Mouse (Mus musculus) 3T3-L1 (cell line): Measurements from ENCODE around the gene 2700049A03Rik.

Source experiments
- DNase-seq: peaks from one replicate; pipeline ENCODE4 v3.0.0-alpha.2; 2015; ENCODE audit warnings: low read depth, low spot score

Gene 2700049A03Rik

GRCm38 (mm10) chr12:71264211-71264610 lies 127.6 kb downstream of the 2700049A03Rik start:
- DNase-seq = no peak

- DNase-seq = no peak
These were observed 132.7 kb downstream of the 2700049A03Rik start for GRCm38 (mm10) chr12:71269367-71269766.

- no peak for DNase-seq
These were observed 134.5 kb downstream of the 2700049A03Rik start for GRCm38 (mm10) chr12:71271131-71271530.

- peak; percentile 17 for DNase-seq
These were observed 138.0 kb downstream of the 2700049A03Rik start for GRCm38 (mm10) chr12:71274519-71275237.

GRCm38 (mm10) chr12:71275906-71276595 lies 139.4 kb downstream of the 2700049A03Rik start:
- DNase-seq = no peak

GRCm38 (mm10) chr12:71279521-71280262 lies 143.0 kb downstream of the 2700049A03Rik start:
- DNase-seq = no peak

GRCm38 (mm10) chr12:71281201-71281768 lies 144.6 kb downstream of the 2700049A03Rik start:
- no peak for DNase-seq

GRCm38 (mm10) chr12:71285399-71285798 lies 148.8 kb downstream of the 2700049A03Rik start:
- no peak for DNase-seq

GRCm38 (mm10) chr12:71290460-71290859 lies 153.8 kb downstream of the 2700049A03Rik start:
- no peak for DNase-seq
